Mouse (Mus musculus) ES-CJ7 (cell line): ENCODE measurements around the gene Kcnd3.

Source experiments
- DNase-seq: peaks from one replicate; pipeline ENCODE4 v3.0.0; 2011; ENCODE audit warnings: low read depth, low spot score

Gene Kcnd3

DNA sequence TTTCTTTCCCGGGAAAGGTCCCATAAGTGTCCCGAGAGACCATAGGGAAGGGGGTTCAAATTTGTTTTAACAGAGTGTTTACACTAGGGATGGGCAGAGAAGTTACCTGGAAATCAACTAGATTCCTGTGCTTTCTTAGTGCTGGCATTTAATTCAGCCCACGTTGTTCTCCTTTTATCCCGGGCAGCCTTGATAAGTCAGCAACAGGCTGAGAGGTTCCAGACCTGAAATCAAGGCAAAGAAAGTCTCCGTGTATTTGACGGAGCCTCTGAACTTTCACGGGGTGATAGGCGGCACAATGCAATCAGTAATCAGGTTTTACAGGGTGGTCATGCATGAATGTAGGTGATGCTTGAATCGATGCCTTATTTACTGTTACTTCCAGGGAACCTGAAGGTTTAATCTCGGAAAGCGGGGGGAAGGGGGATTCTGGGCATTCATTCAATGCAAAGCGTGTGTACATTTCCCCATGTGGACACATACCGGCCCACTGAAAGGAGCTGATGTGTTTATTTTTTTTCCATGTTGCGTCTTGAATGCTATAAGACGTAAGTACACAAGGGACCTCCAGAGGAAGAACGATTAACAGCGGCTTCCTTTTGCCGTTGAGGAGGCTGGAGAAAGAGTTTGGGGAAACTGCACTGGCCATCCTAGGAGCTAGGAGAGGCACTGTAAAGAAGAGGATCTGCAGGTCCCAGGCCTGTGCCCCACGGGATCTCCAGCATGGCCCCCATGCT is 1.3 kb downstream of the Kcnd3 start:
- no peak for DNase-seq

- DNase-seq: no peak
Observed at GRCm38 (mm10) chr3:105457657-105458056, 5.5 kb downstream of the Kcnd3 start.

DNA sequence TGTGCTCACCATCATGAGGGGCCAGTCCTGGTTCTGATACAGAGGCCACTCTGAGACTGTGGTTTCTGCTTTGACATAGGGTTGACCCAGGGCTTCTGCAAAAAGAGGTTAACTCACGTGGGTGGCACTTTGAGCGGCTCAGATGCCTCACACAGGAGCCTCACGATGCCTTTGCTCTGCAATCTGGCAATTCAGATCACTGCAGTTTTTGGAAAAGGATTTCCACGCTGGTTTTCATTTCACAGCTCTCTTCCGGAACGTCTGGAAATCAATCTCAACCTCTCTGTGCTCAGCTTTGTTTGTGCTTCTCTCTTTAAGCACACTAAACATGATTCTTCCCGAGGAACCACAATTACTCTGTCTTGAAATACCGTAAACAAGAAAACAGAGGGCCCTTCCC is 14.4 kb downstream of the Kcnd3 start:
- DNase-seq: no peak

GRCm38 (mm10) chr3:105472564-105472963 is 20.4 kb downstream of the Kcnd3 start:
- DNase-seq: no peak

- DNase-seq: no peak
Observed at GRCm38 (mm10) chr3:105476408-105476807, 24.3 kb downstream of the Kcnd3 start.

- no peak for DNase-seq
Observed at GRCm38 (mm10) chr3:105478876-105479275, 26.7 kb downstream of the Kcnd3 start.

GRCm38 (mm10) chr3:105481419-105481818 is 29.3 kb downstream of the Kcnd3 start:
- no peak for DNase-seq

- no peak for DNase-seq
Observed at GRCm38 (mm10) chr3:105483651-105484052, 31.5 kb downstream of the Kcnd3 start.

- DNase-seq: peak; percentile 48
Observed at GRCm38 (mm10) chr3:105487171-105487570, 35.0 kb downstream of the Kcnd3 start.

DNA sequence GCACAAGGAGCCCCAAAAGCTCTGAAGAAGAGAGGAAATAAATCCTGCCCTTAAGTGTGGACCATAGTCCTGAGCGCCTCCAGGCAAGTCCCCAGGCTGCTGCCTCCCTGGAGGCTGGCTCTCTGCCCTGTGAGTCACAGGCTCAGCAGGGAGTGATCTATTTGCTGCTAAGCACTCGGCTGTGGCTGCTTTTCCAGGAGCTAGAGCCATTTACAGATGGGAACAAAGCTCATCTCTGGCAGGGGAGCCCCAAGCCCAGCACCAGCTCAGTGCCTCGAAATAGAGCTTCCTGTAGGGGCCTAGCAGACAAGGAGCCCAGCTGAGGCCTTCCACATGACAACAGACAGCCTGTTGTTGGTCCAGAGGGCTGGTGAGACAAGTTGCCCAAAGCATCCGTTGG is 37.5 kb downstream of the Kcnd3 start:
- no peak for DNase-seq

DNA sequence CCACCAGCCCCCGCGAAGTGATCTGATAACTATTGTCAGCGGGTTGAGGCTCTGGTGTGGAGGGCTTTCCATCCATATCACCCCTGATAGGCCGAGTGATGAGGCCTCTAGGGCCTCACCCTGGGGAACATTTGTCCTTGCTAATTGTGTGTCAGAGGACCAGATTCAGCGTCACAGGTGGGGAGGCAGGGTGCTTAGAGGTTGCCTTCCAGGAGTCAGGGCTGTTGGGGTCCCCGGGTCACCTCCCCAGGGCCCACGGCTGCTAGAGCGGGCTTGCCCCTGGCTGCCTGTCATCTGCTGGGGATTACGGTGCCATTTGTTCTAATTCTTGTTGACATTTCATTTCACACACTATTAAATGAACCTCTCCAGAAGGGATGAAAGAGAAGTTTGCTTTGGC is 42.8 kb downstream of the Kcnd3 start:
- DNase-seq: no peak

DNA sequence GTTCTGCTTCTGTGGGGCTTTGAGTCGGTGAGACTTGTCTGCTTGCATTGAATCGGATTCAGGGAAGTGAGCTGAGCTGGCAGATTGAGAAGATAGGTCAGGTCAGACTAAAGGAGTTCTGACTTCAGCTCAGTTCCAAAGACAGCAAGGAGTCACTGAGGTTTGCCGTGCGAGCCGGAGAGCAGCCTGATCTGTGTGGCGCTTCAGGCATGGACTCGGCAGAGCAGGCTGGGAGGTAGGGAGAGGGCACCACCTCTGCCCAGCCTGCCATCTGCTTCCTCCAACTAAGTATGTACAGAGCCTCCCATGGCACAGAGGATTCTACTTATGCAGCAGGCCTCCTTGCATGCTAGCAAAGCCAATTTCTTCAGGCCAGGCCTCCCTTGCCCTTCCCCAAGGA is 44.1 kb downstream of the Kcnd3 start:
- no peak for DNase-seq

DNA sequence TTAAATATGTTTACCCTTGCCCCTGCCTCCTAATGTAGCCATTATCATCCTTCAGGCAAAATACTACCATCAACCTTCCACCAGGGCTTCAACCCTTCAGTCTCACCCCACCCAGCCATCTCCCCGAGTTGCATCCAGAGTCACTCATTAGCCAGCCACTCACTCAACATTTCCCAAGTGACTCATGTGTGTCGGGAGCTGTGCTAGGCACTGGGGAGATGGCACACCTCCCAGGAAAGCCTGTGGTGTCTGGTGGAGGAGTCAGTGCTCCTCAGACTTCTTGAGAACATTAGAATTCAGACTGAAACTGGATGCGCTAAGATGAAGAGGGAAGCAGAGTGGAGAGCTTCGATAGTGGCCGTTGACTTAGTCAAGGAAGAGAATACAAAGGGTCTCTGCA is 44.8 kb downstream of the Kcnd3 start:
- no peak for DNase-seq

DNA sequence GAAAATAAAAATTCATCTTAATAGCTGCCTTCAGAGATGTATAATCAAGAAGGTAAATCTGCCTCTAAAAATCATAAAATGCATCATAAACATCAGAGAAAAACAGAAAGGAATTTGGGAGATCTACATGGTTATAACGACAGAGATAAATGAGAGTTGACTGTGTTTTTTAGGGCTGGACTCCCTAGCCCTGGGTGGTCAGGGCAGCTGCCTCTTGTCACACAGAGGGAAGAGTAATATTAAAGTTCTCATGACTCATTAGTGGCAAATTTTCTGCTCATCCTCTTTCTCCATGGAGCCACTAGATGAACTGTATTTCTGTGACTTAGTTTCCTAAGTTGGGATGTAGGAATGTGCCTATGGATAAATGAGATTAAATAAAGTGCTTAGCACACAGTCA is 48.9 kb downstream of the Kcnd3 start:
- DNase-seq: no peak

DNA sequence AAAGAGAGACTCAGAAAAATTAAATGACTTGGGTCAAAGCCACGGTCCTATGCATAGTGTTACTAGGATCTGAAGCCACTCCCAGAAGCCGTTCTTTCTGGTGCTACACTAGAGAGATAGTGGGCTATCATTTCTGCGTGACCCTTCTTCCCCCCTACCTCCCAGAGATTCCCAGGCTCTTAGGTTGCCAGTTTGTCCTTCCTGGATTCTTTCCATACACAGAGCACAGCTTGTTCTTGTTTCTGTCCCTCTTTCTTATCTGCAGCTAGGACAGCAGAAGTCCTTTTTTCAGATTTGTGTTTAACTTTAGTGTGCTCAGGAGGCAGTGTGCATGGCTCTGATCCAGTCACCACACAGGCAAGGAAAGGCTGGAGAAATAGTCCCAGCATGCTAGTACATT is 52.1 kb downstream of the Kcnd3 start:
- DNase-seq: no peak

GRCm38 (mm10) chr3:105505161-105505872 is 53.2 kb downstream of the Kcnd3 start:
- no peak for DNase-seq

DNA sequence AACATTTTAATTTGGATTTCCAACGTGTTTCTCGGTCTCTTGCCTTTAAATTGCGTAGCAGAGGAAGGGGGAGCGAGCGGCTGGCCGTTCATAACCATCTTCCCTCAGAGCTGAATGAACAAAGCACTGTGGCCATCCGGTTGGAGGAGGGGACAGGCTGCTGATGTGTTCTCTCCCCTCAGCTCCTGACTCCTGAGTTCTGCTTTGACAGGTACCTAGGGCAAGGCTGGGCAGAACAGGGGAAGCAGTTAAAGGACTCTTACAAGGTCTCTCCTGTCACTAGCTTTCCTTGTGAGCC is 53.7 kb downstream of the Kcnd3 start:
- DNase-seq: no peak

GRCm38 (mm10) chr3:105506592-105506991 is 54.5 kb downstream of the Kcnd3 start:
- no peak for DNase-seq

GRCm38 (mm10) chr3:105509321-105509720 is 57.2 kb downstream of the Kcnd3 start:
- DNase-seq: no peak

- DNase-seq: no peak
Observed at GRCm38 (mm10) chr3:105511836-105512235, 59.7 kb downstream of the Kcnd3 start.

DNA sequence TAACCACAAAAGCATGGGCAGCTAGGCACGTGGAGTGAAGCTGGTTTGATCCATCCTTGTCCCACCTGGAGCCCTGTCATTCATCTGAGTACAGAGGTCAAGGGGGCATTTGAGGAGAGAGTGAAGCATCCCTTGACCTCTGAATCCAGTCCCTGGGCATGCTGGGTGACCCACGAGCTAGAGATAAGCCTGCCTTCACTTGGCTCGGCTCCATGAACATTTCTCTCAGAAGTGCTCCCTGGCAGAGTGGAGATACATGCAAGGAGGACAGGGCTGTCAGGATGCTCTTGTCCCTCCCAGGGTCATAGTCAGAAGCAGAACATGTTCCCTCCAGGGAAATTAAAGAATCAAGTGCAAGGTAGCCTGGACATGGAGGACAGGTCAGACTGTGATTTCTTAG is 62.1 kb downstream of the Kcnd3 start:
- no peak for DNase-seq

- DNase-seq: no peak
Observed at GRCm38 (mm10) chr3:105515035-105515434, 62.9 kb downstream of the Kcnd3 start.

- DNase-seq: no peak
Observed at GRCm38 (mm10) chr3:105515640-105516039, 63.5 kb downstream of the Kcnd3 start.

GRCm38 (mm10) chr3:105520446-105520845 is 68.3 kb downstream of the Kcnd3 start:
- DNase-seq: no peak
